Mouse (Mus musculus): Measurements from ENCODE around the gene Ephb2.

GRCm38 (mm10) chr4:136621956-136622355 lies 213.8 kb downstream of the Ephb2 start:
- no peak for TF ChIP-seq CTCF (IDR thresholded peaks at IDR 0.05; ENCODE audit: control insufficient read depth, insufficient read depth, insufficient replicate concordance, low read depth, low read length)
- TF ChIP-seq POLR2A (IDR thresholded peaks at IDR 0.05; ENCODE audit: control insufficient read depth, low read depth, low read length), result no peak

All from testis, adult 2 months (tissue).